Mouse (Mus musculus) midbrain, embryonic 15.5 days (tissue): ENCODE measurements at regions not wholly inside any gene's neighbourhood (a gene's known extent, or its start where the extent isn't known, plus 50 kb on each side); places are given as distances from the start of the nearest gene placed in this dataset.

Experiments used
- ATAC-seq: fragments of 200-750 bp; cut with Nextera tagmentation; replicated peaks from 2 replicates; pipeline ENCODE4 v1.8.0; 2017; ENCODE audit warnings: moderate TSS enrichment
- H3K27ac ChIP-seq: fragments of 300-500 bp; sonication (generic); 2 replicates; pipeline ENCODE4 v1.5.1; 2015; ENCODE audit warnings: mild to moderate bottlenecking, inconsistent platforms
- H3K27me3 ChIP-seq: fragments of 300-500 bp; sonication (generic); replicated peaks from 2 replicates; pipeline ENCODE4 v1.6.1; 2015; ENCODE audit warnings: inconsistent platforms
- H3K36me3 ChIP-seq: fragments of 300-500 bp; sonication (generic); replicated peaks from 2 replicates; pipeline ENCODE4 v1.6.1; 2015; ENCODE audit warnings: inconsistent platforms
- H3K4me1 ChIP-seq: fragments of 300-500 bp; sonication (generic); 2 replicates; pipeline ENCODE4 v1.6.1; 2015; ENCODE audit warnings: inconsistent platforms
- H3K4me2 ChIP-seq: fragments of 300-500 bp; sonication (generic); 2 replicates; pipeline ENCODE4 v1.6.1; 2015; ENCODE audit warnings: inconsistent platforms, mild to moderate bottlenecking, moderate library complexity
- H3K4me3 ChIP-seq: fragments of 300-500 bp; sonication (generic); 2 replicates; pipeline ENCODE4 v1.5.1; 2015; ENCODE audit warnings: mild to moderate bottlenecking, inconsistent platforms
- H3K9ac ChIP-seq: fragments of 300-500 bp; sonication (generic); 2 replicates; pipeline ENCODE4 v1.6.1; 2015; ENCODE audit warnings: mild to moderate bottlenecking, inconsistent platforms
- H3K9me3 ChIP-seq: fragments of 300-500 bp; sonication (generic); 2 replicates; pipeline ENCODE4 v1.6.1; 2016; ENCODE audit warnings: inconsistent platforms
- whole genome bisulfite sequencing: fragments of 180-500 bp; shearing (Covaris S2); methylation state at CpG from one replicate; pipeline ENCODE4 v1.1.7; 2015; ENCODE audit warnings: mixed read lengths; 5-methylcytosine and 5-hydroxymethylcytosine counted together

GRCm38 (mm10) chr13:53598050-53598449 is 125.2 kb upstream of the Msx2 start:
- 48% methylated on average over 10 of the region's 10 CpGs for WGBS
- Histone ChIP-seq H3K4me3 (no peak overlapping the region), H3K4me2 (no peak overlapping the region), H3K27ac (no peak overlapping the region), H3K4me1 (peaks cover 9% of the 10 kb centered on the region; the same call in 1 of the 2 replicates), H3K9ac (no peak overlapping the region), H3K27me3 (peaks cover 34% of the 10 kb centered on the region), H3K9me3 (no peaks in the 10 kb centered on the region), H3K36me3 (no peaks in the 10 kb centered on the region)
- no peak for ATAC-seq

DNA sequence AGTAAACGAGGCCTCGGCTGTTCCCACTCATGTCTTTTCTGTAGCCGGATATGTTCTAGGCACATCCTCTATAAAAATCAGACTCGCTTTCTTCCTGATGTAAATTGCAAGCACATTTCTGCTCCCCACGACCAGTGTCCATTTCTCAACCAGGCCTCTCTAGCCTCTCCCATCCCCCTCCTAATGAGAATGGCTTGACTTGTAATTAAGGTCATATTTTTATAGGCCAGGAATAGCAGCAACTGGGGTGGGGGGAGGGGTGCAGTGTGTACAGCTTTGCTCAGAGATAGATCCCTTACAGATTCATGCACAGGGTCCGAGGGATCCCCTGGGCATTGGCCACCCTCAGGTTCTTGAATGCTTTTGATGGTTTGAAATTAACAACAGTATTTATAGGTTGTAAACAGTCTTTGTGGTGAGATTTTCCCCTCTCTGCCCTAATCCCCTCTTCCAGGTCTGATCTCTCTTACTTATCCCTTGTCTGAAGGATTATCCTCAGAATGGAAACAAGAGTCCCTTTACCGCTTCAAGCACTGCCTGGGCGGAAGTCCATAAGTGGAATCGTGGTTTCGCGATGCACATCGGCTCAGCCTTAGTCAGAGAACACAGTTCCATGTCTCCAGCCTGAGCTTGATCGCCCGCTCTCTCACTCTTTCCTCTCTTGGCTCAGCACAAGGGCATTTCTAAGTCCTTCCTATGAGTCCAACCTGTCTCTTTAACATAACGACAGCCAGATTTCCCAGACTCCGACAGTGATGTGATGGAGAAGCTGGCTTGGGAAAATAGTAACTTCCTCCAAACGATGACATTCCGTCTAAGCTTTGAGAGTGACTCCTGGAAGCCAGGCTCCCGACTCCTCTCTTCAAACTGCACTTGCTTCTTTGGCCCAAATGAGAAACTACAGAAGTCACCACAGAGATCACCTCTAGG is 124.3 kb upstream of the Msx2 start:
- no peak for ATAC-seq
- Histone ChIP-seq H3K9me3 (no peaks in the 10 kb centered on the region), H3K4me3 (no peak overlapping the region), H3K27ac (no peak overlapping the region), H3K9ac (no peak overlapping the region), H3K36me3 (no peaks in the 10 kb centered on the region), H3K4me1 (peaks cover 9% of the 10 kb centered on the region; the same call in 1 of the 2 replicates), H3K4me2 (no peak overlapping the region), H3K27me3 (peaks cover 31% of the 10 kb centered on the region)
- 55% methylated on average over 19 of the region's 19 CpGs for WGBS

DNA sequence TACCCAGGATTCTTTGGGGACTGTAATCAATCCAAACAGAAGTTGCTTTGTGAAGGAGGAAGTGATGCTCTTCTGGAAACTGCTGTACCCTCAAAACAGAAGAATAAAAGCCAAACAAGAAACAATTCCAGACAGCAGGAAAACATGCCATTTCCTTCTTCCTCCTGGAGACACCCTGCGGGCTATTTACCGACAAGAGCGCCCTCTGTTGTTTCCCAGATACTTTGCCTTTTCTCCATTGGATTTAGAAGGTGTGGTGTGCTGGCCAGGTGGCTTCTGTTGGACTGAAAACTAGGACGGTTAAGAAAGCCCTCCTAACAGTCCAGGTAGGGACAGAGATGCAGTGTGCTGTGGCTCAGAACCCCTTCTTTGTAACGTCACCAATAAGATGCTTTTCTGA is 119.9 kb upstream of the Msx2 start:
- H3K4me1 ChIP-seq = 0 out of 2 replicates have a peak, but pooled peaks cover 2% of the 10 kb centered on the region
- H3K9ac ChIP-seq = no peak overlapping the region
- ATAC-seq = no peak
- H3K27me3 ChIP-seq = peaks cover 17% of the 10 kb centered on the region
- no peak overlapping the region for H3K27ac ChIP-seq
- WGBS = 13% methylated on average over 5 of the region's 5 CpGs
- H3K4me3 ChIP-seq = no peak overlapping the region
- H3K4me2 ChIP-seq = no peak overlapping the region
- no peaks in the 10 kb centered on the region for H3K9me3 ChIP-seq
- H3K36me3 ChIP-seq = no peaks in the 10 kb centered on the region

GRCm38 (mm10) chr13:53586771-53587170 is 113.9 kb upstream of the Msx2 start:
- 64% methylated on average over 4 of the region's 4 CpGs for WGBS
- H3K4me1 ChIP-seq = no peaks in the 10 kb centered on the region

DNA sequence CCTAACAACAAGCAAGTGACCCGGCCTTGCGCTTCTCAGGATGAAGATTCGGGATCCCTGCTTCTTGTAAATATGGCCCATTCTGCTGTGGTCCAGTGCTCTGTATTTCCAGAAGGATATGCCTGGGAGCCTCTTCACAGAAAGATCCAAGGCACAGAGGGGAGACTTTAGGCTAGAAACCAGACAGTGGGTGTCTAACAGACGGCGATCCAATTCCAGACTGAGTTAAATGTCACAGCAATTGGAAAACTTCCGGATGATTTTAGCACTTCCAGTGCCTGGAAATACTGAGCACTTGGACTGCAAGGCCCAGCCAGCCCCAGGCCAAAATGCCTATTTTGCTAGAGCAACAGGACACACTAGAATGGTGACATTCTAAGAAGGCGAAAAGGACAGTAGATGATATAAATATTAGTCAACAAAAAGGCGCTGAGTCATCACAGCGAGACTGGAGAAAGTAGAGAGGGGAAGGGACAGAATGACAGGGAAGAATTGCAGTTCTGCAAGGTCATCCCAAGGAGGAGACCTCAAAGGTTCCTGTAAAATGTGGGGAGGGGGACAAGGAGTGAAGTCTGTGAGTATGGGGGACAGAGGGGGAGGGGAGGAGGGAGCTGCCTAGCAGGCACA is 111.7 kb upstream of the Msx2 start:
- H3K36me3 ChIP-seq = no peaks in the 10 kb centered on the region
- no peak overlapping the region for H3K9ac ChIP-seq
- no peak overlapping the region for H3K4me3 ChIP-seq
- no peak overlapping the region for H3K4me2 ChIP-seq
- 90% methylated on average over 9 of the region's 9 CpGs for WGBS
- H3K27ac ChIP-seq = no peak overlapping the region
- H3K27me3 ChIP-seq = no peaks in the 10 kb centered on the region; the same call in 1 of the 2 replicates
- H3K4me1 ChIP-seq = no peaks in the 10 kb centered on the region
- no peaks in the 10 kb centered on the region for H3K9me3 ChIP-seq
- no peak for ATAC-seq

More at GRCm38 (mm10) chr13:53586771-53587170, 113.9 kb upstream of the Msx2 start:
- Histone ChIP-seq H3K27me3 (no peaks in the 10 kb centered on the region; the same call in 1 of the 2 replicates), H3K4me3 (no peak overlapping the region), H3K9ac (no peak overlapping the region), H3K4me2 (no peak overlapping the region), H3K27ac (no peak overlapping the region), H3K9me3 (no peaks in the 10 kb centered on the region), H3K36me3 (no peaks in the 10 kb centered on the region)
- no peak for ATAC-seq

GRCm38 (mm10) chr13:53553876-53554577 is 81.2 kb upstream of the Msx2 start:
- Histone ChIP-seq H3K36me3 (no peaks in the 10 kb centered on the region), H3K9me3 (no peaks in the 10 kb centered on the region), H3K27me3 (peaks cover 63% of the 10 kb centered on the region), H3K4me2 (peak overlapping the region; percentile 33), H3K4me1 (peaks cover 16% of the 10 kb centered on the region), H3K4me3 (no peak overlapping the region), H3K27ac (peak overlapping the region; percentile 20; the same call in 1 of the 2 replicates), H3K9ac (peak overlapping the region; percentile 37; the same call in 1 of the 2 replicates)
- no peak; the same call in 1 of the 2 replicates for ATAC-seq
- 8% methylated on average over 18 of the region's 18 CpGs for WGBS

GRCm38 (mm10) chr13:53553192-53553875 is 80.5 kb upstream of the Msx2 start:
- no peaks in the 10 kb centered on the region for H3K9me3 ChIP-seq
- ATAC-seq = 0 out of 2 replicates have a peak, but pooled peaks have one; percentile 20
- no peak overlapping the region; the same call in 1 of the 2 replicates for H3K4me2 ChIP-seq
- no peak overlapping the region for H3K4me3 ChIP-seq
- WGBS = 53% methylated on average over 13 of the region's 13 CpGs
- H3K36me3 ChIP-seq = no peaks in the 10 kb centered on the region
- no peak overlapping the region for H3K9ac ChIP-seq
- H3K27me3 ChIP-seq = peaks cover 64% of the 10 kb centered on the region
- peaks cover 16% of the 10 kb centered on the region for H3K4me1 ChIP-seq
- H3K27ac ChIP-seq = no peak overlapping the region

GRCm38 (mm10) chr13:53548396-53548795 is 75.5 kb upstream of the Msx2 start:
- no peak overlapping the region for H3K4me3 ChIP-seq
- no peak overlapping the region for H3K27ac ChIP-seq
- H3K4me1 ChIP-seq = peaks cover 2% of the 10 kb centered on the region; the same call in 1 of the 2 replicates
- no peak for ATAC-seq
- no peaks in the 10 kb centered on the region for H3K36me3 ChIP-seq
- H3K9me3 ChIP-seq = no peaks in the 10 kb centered on the region
- no peak overlapping the region for H3K4me2 ChIP-seq
- WGBS = 54% methylated on average over 11 of the region's 11 CpGs
- H3K27me3 ChIP-seq = peaks cover 49% of the 10 kb centered on the region
- H3K9ac ChIP-seq = no peak overlapping the region

- Histone ChIP-seq H3K9me3 (no peaks in the 10 kb centered on the region), H3K27me3 (peaks cover 17% of the 10 kb centered on the region; the same call in 1 of the 2 replicates), H3K9ac (no peak overlapping the region), H3K36me3 (no peaks in the 10 kb centered on the region), H3K4me1 (no peaks in the 10 kb centered on the region), H3K4me3 (no peak overlapping the region), H3K27ac (no peak overlapping the region), H3K4me2 (no peak overlapping the region)
- WGBS = 76% methylated on average over 5 of the region's 5 CpGs
- no peak for ATAC-seq
Measured at GRCm38 (mm10) chr13:53543291-53543690, 70.4 kb upstream of the Msx2 start.

DNA sequence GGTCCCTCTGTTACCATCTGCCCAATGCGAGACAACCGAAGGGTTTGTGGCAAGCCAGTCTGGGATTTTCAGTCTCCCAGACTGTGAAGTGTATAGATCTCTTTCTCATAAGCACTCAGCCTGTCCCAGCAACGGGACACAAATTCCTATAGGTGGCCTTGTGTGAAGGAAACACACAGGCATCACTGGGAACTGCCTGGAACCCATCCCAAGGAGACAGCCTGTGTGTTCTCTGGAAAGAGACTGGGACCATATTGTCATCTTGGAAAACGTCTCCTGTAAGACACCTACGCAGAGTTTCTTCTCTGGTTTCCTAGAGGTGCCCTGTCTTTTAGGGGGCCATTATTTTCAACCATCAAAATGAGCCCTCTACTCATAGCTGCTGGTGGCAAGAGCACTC is 66.9 kb upstream of the Msx2 start:
- ATAC-seq = no peak
- Histone ChIP-seq H3K36me3 (no peaks in the 10 kb centered on the region), H3K4me1 (no peaks in the 10 kb centered on the region), H3K27me3 (peaks cover 5% of the 10 kb centered on the region; the same call in 1 of the 2 replicates), H3K9me3 (no peaks in the 10 kb centered on the region), H3K27ac (no peak overlapping the region), H3K4me2 (no peak overlapping the region), H3K4me3 (no peak overlapping the region), H3K9ac (no peak overlapping the region)
- WGBS = 90% methylated on average over 5 of the region's 5 CpGs

DNA sequence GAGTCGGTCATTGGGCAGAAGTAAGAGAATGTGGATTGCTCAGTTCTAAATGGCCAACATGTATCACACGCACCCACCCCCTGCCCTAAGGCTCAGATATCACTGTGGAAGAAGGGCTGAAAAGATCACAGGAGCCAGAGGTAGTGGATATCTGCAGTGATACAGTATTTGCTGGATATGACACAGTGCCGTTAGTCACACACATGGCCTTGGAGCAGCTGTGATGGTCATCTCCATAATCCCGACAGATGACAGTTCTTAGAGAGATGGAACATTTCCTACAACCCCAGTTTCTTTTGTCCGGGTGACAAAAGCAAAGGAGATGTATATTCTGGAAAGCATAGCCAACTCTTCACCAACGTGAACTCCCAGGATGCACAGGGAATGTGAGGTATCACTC is 65.1 kb upstream of the Msx2 start:
- no peak overlapping the region for H3K9ac ChIP-seq
- no peaks in the 10 kb centered on the region for H3K9me3 ChIP-seq
- H3K4me3 ChIP-seq = no peak overlapping the region
- WGBS = 95% methylated on average over 6 of the region's 6 CpGs
- no peaks in the 10 kb centered on the region for H3K4me1 ChIP-seq
- H3K4me2 ChIP-seq = no peak overlapping the region
- no peaks in the 10 kb centered on the region for H3K36me3 ChIP-seq
- no peak overlapping the region for H3K27ac ChIP-seq
- H3K27me3 ChIP-seq = no peaks in the 10 kb centered on the region; the same call in 1 of the 2 replicates
- no peak for ATAC-seq
